Mouse (Mus musculus): ENCODE measurements around the gene S100z. TPM values are rescaled to one million over a fixed set of nuclear protein-coding genes. Genes with fewer than 3 reads are reported as not detected.

S100z gene
- polyA plus RNA-seq (2014; fragmentation: Nextera tagmentation; extraction: Ambion mirVana) = not detected in 2 replicates

GRCm38 (mm10) chr13:95478671-95479413 lies at the start of gene S100z:
TSS of gene S100z (minus strand) at chr13:95478721.
- no peak for DNase-seq (ENCODE audit: low spot score)
- Histone ChIP-seq H3K4me2 (no peak within 1 kb of the TSS), H3K27ac (ENCODE audit: low read depth, low read length) (no peak within 1 kb of the TSS), H3K9ac (ENCODE audit: low read depth, low read length) (no peak within 1 kb of the TSS), H3K4me3 (ENCODE audit: low read depth, low read length) (no peak within 1 kb of the TSS), H3K36me3 (ENCODE audit: control insufficient read depth, insufficient read depth, low read length) (no peaks in the 10 kb centered on the region), H3K9me3 (ENCODE audit: control insufficient read depth, low read length) (no peaks in the 10 kb centered on the region), H3K27me3 (replicated peaks; ENCODE audit: control insufficient read depth, insufficient read depth, low read length) (peaks cover 6% of the 10 kb centered on the region), H3K4me1 (replicated peaks; ENCODE audit: control insufficient read depth, insufficient read depth, low read length) (peaks cover 11% of the 10 kb centered on the region)
- ATAC-seq (replicated peaks; ENCODE audit: low FRiP score) = no peak
- 85% methylated on average over 21 of the region's 21 CpGs for WGBS

GRCm38 (mm10) chr13:95524674-95525491 lies 46.4 kb upstream of the S100z start, which contains the start of gene F2rl1:
TSS of gene F2rl1 (minus strand) at chr13:95525227.
- Histone ChIP-seq H3K36me3 (ENCODE audit: control insufficient read depth, insufficient read depth, low read length) (no peaks in the 10 kb centered on the region), H3K9me3 (ENCODE audit: control insufficient read depth, low read length) (no peaks in the 10 kb centered on the region), H3K27ac (ENCODE audit: low read depth, low read length) (no peak within 1 kb of the TSS), H3K4me1 (replicated peaks; ENCODE audit: control insufficient read depth, insufficient read depth, low read length) (peaks cover 8% of the 10 kb centered on the region), H3K27me3 (replicated peaks; ENCODE audit: control insufficient read depth, insufficient read depth, low read length) (peaks cover 63% of the 10 kb centered on the region), H3K9ac (ENCODE audit: low read depth, low read length) (no peak within 1 kb of the TSS), H3K4me3 (ENCODE audit: low read depth, low read length) (peak within 1 kb of the TSS; percentile 48), H3K4me2 (peak within 1 kb of the TSS; percentile 78)
- DNase-seq (ENCODE audit: low spot score) (peak; percentile 61), ATAC-seq (replicated peaks; ENCODE audit: low FRiP score) (peak; percentile 54)
- under 1% methylated on average over 54 of the region's 54 CpGs for WGBS

GRCm38 (mm10) chr13:95524424-95524673 lies 45.8 kb upstream of the S100z start:
- H3K4me3 ChIP-seq (ENCODE audit: low read depth, low read length) = peak overlapping the region; percentile 48
- whole genome bisulfite sequencing = under 1% methylated on average over 13 of the region's 13 CpGs
- no peak overlapping the region for H3K9ac ChIP-seq (ENCODE audit: low read depth, low read length)
- no peaks in the 10 kb centered on the region for H3K36me3 ChIP-seq (ENCODE audit: control insufficient read depth, insufficient read depth, low read length)
- H3K4me2 ChIP-seq = peak overlapping the region; percentile 78
- 0 out of 2 replicates have a peak, but pooled peaks have one; percentile 39 for ATAC-seq (replicated peaks; ENCODE audit: low FRiP score)
- H3K27ac ChIP-seq (ENCODE audit: low read depth, low read length) = no peak overlapping the region
- H3K9me3 ChIP-seq (ENCODE audit: control insufficient read depth, low read length) = no peaks in the 10 kb centered on the region
- H3K27me3 ChIP-seq (replicated peaks; ENCODE audit: control insufficient read depth, insufficient read depth, low read length) = peaks cover 59% of the 10 kb centered on the region
- H3K4me1 ChIP-seq (replicated peaks; ENCODE audit: control insufficient read depth, insufficient read depth, low read length) = peaks cover 8% of the 10 kb centered on the region
- no peak for DNase-seq (ENCODE audit: low spot score)

GRCm38 (mm10) chr13:95523659-95524423 lies 45.3 kb upstream of the S100z start:
- Histone ChIP-seq H3K9ac (ENCODE audit: low read depth, low read length) (no peak overlapping the region), H3K27me3 (replicated peaks; ENCODE audit: control insufficient read depth, insufficient read depth, low read length) (peaks cover 59% of the 10 kb centered on the region), H3K4me1 (replicated peaks; ENCODE audit: control insufficient read depth, insufficient read depth, low read length) (peaks cover 8% of the 10 kb centered on the region), H3K4me3 (ENCODE audit: low read depth, low read length) (peak overlapping the region; percentile 48), H3K36me3 (ENCODE audit: control insufficient read depth, insufficient read depth, low read length) (no peaks in the 10 kb centered on the region), H3K27ac (ENCODE audit: low read depth, low read length) (no peak overlapping the region), H3K4me2 (peak overlapping the region; percentile 78), H3K9me3 (ENCODE audit: control insufficient read depth, low read length) (no peaks in the 10 kb centered on the region)
- 0 out of 2 replicates have a peak, but pooled peaks have one; percentile 20 for ATAC-seq (replicated peaks; ENCODE audit: low FRiP score)
- DNase-seq (ENCODE audit: low spot score) = no peak
- 2% methylated on average over 29 of the region's 29 CpGs for WGBS

- H3K4me2 ChIP-seq = no peak overlapping the region
- H3K4me3 ChIP-seq (ENCODE audit: low read depth, low read length) = no peak overlapping the region
- ATAC-seq (replicated peaks; ENCODE audit: low FRiP score) (no peak), DNase-seq (ENCODE audit: low spot score) (no peak)
- peaks cover 8% of the 10 kb centered on the region for H3K4me1 ChIP-seq (replicated peaks; ENCODE audit: control insufficient read depth, insufficient read depth, low read length)
- no peak overlapping the region for H3K27ac ChIP-seq (ENCODE audit: low read depth, low read length)
- H3K36me3 ChIP-seq (ENCODE audit: control insufficient read depth, insufficient read depth, low read length) = no peaks in the 10 kb centered on the region
- WGBS = 74% methylated on average over 10 of the region's 10 CpGs
- no peak overlapping the region for H3K9ac ChIP-seq (ENCODE audit: low read depth, low read length)
- H3K9me3 ChIP-seq (ENCODE audit: control insufficient read depth, low read length) = no peaks in the 10 kb centered on the region
- peaks cover 48% of the 10 kb centered on the region for H3K27me3 ChIP-seq (replicated peaks; ENCODE audit: control insufficient read depth, insufficient read depth, low read length)
Measured at GRCm38 (mm10) chr13:95522176-95522575, 43.7 kb upstream of the S100z start.

- no peaks in the 10 kb centered on the region for H3K9me3 ChIP-seq (ENCODE audit: control insufficient read depth, low read length)
- H3K27ac ChIP-seq (ENCODE audit: low read depth, low read length) = no peak overlapping the region
- peaks cover 36% of the 10 kb centered on the region for H3K27me3 ChIP-seq (replicated peaks; ENCODE audit: control insufficient read depth, insufficient read depth, low read length)
- DNase-seq (ENCODE audit: low spot score) (no peak), ATAC-seq (replicated peaks; ENCODE audit: low FRiP score) (no peak)
- peaks cover 8% of the 10 kb centered on the region for H3K4me1 ChIP-seq (replicated peaks; ENCODE audit: control insufficient read depth, insufficient read depth, low read length)
- H3K4me2 ChIP-seq = no peak overlapping the region
- no peak overlapping the region for H3K9ac ChIP-seq (ENCODE audit: low read depth, low read length)
- WGBS = 69% methylated on average over 6 of the region's 6 CpGs
- H3K4me3 ChIP-seq (ENCODE audit: low read depth, low read length) = no peak overlapping the region
- H3K36me3 ChIP-seq (ENCODE audit: control insufficient read depth, insufficient read depth, low read length) = no peaks in the 10 kb centered on the region
Measured at GRCm38 (mm10) chr13:95521029-95521428, 42.5 kb upstream of the S100z start.

GRCm38 (mm10) chr13:95514756-95515155 lies 36.2 kb upstream of the S100z start:
- ATAC-seq (replicated peaks; ENCODE audit: low FRiP score) (no peak), DNase-seq (ENCODE audit: low spot score) (no peak)
- Histone ChIP-seq H3K9me3 (ENCODE audit: control insufficient read depth, low read length) (no peaks in the 10 kb centered on the region), H3K36me3 (ENCODE audit: control insufficient read depth, insufficient read depth, low read length) (no peaks in the 10 kb centered on the region), H3K4me3 (ENCODE audit: low read depth, low read length) (no peak overlapping the region), H3K4me2 (no peak overlapping the region), H3K27me3 (replicated peaks; ENCODE audit: control insufficient read depth, insufficient read depth, low read length) (no peaks in the 10 kb centered on the region), H3K9ac (ENCODE audit: low read depth, low read length) (no peak overlapping the region), H3K4me1 (replicated peaks; ENCODE audit: control insufficient read depth, insufficient read depth, low read length) (no peaks in the 10 kb centered on the region), H3K27ac (ENCODE audit: low read depth, low read length) (no peak overlapping the region)
- WGBS = 78% methylated on average over 4 of the region's 4 CpGs

GRCm38 (mm10) chr13:95510054-95510453 lies 31.5 kb upstream of the S100z start:
- no peak for ATAC-seq (replicated peaks; ENCODE audit: low FRiP score)
- 81% methylated on average over 5 of the region's 5 CpGs for WGBS

More at GRCm38 (mm10) chr13:95510054-95510453, 31.5 kb upstream of the S100z start:
- no peak overlapping the region for H3K4me2 ChIP-seq
- no peaks in the 10 kb centered on the region for H3K9me3 ChIP-seq (ENCODE audit: control insufficient read depth, low read length)
- no peaks in the 10 kb centered on the region for H3K4me1 ChIP-seq (replicated peaks; ENCODE audit: control insufficient read depth, insufficient read depth, low read length)
- no peaks in the 10 kb centered on the region for H3K36me3 ChIP-seq (ENCODE audit: control insufficient read depth, insufficient read depth, low read length)
- H3K9ac ChIP-seq (ENCODE audit: low read depth, low read length) = no peak overlapping the region
- H3K4me3 ChIP-seq (ENCODE audit: low read depth, low read length) = no peak overlapping the region
- DNase-seq (ENCODE audit: low spot score) = no peak
- H3K27ac ChIP-seq (ENCODE audit: low read depth, low read length) = no peak overlapping the region
- no peaks in the 10 kb centered on the region for H3K27me3 ChIP-seq (replicated peaks; ENCODE audit: control insufficient read depth, insufficient read depth, low read length)
